Mouse (Mus musculus) CH12.LX (cell line): ENCODE measurements around the gene Myl4.

Experiments used
- CTCF ChIP-seq, 2 experiments: IDR thresholded peaks in 1 of 2; conservative IDR thresholded peaks in 1 of 2; 2 replicates each; pipeline ENCODE4 v1.5.1; 2011 to 2012; ENCODE audit warnings: low read depth in 2 of 2, low read length in 2 of 2, improper control_type of control experiment in 1 of 2, inconsistent platforms in 1 of 2, mild to moderate bottlenecking in 1 of 2, moderate library complexity in 1 of 2
- E2F4 ChIP-seq: IDR thresholded peaks from 2 replicates; pipeline ENCODE4 v1.6.1; 2011; ENCODE audit warnings: low read depth, low read length, improper control_type of control experiment; ENCODE audit not compliant: insufficient replicate concordance
- ELF1 ChIP-seq: IDR thresholded peaks from 2 replicates; pipeline ENCODE4 v1.6.1; 2014; ENCODE audit warnings: low read depth, mild to moderate bottlenecking, inconsistent platforms, low read length, improper control_type of control experiment
- EP300 ChIP-seq: IDR thresholded peaks from 2 replicates; pipeline ENCODE4 v1.6.1; 2011; ENCODE audit warnings: low read length, improper control_type of control experiment
- HCFC1 ChIP-seq: IDR thresholded peaks from 2 replicates; pipeline ENCODE4 v1.6.1; 2012; ENCODE audit warnings: low read depth, mild to moderate bottlenecking, inconsistent platforms, low read length, improper control_type of control experiment
- IRF4 ChIP-seq: IDR thresholded peaks from 2 replicates; pipeline ENCODE4 v1.6.1; 2014; ENCODE audit warnings: low read depth, mild to moderate bottlenecking, inconsistent platforms, low read length, improper control_type of control experiment
- MAX ChIP-seq: IDR thresholded peaks from 2 replicates; pipeline ENCODE4 v1.6.1; 2011; ENCODE audit warnings: low read length, improper control_type of control experiment
- MAZ ChIP-seq: IDR thresholded peaks from 2 replicates; pipeline ENCODE4 v1.6.1; 2012; ENCODE audit warnings: low read depth, mild to moderate bottlenecking, inconsistent platforms, low read length, improper control_type of control experiment, moderate library complexity
- NELFE ChIP-seq: IDR thresholded peaks from 2 replicates; pipeline ENCODE4 v1.6.1; 2011; ENCODE audit warnings: low read depth, low read length, improper control_type of control experiment
- POLR2A ChIP-seq: IDR thresholded peaks from 2 replicates; pipeline ENCODE4 v1.6.1; 2011; ENCODE audit warnings: low read depth, mild to moderate bottlenecking, improper control_type of control experiment, low read length
- RAD21 ChIP-seq: IDR thresholded peaks from 2 replicates; pipeline ENCODE4 v1.6.1; 2011; ENCODE audit warnings: low read depth, mild to moderate bottlenecking, low read length, improper control_type of control experiment, moderate library complexity
- SMC3 ChIP-seq: IDR thresholded peaks from 2 replicates; pipeline ENCODE4 v1.6.1; 2011; ENCODE audit warnings: low read depth, low read length, improper control_type of control experiment
- USF2 ChIP-seq: conservative IDR thresholded peaks from 2 replicates; pipeline ENCODE4 v1.6.1; 2011; ENCODE audit warnings: low read depth, low read length, improper control_type of control experiment
- ZC3H11A ChIP-seq: IDR thresholded peaks from 2 replicates; pipeline ENCODE4 v1.6.1; 2012; ENCODE audit warnings: low read depth, mild to moderate bottlenecking, inconsistent platforms, low read length, improper control_type of control experiment

DNA sequence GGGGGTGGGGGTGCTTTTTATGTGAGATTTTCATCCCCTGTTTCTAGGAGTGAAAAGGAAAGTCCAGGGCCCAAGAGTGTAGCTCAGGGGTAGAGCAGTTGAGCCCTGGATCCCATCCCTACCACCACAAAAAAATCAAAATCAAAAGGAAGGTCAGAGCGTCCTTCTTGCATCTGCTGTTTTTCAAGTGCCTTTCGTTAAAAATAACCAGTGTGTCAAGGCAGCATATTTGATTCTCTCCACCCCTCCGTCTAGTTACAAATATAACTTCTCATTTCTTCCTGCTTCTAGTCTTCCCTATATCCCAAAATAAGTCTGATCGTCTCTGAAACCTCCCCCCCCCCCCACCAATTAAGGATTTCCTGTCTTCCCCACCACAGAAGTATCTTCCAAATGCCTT lies 7.6 kb downstream of the Myl4 start:
- TF ChIP-seq E2F4 (no peak), HCFC1 (no peak), RAD21 (no peak), ELF1 (no peak), MAX (no peak), CTCF (conservative IDR thresholded peaks at IDR 0.05 in 1 of 2, IDR thresholded peaks at IDR 0.05 in 1 of 2; ENCODE audit: low read depth in 2 of 2, low read length in 2 of 2) (no peak), POLR2A (no peak), IRF4 (no peak), SMC3 (no peak), USF2 (no peak), ZC3H11A (no peak), EP300 (no peak), MAZ (no peak), NELFE (no peak)
